Mouse (Mus musculus): ENCODE results near the gene Ugt1a8.
"Not testable (repeated sequence)": the region's sequence is repeated elsewhere in the genome, so short reads cannot be mapped to it uniquely, and the experiment has no call there.

Gene Ugt1a8

DNA sequence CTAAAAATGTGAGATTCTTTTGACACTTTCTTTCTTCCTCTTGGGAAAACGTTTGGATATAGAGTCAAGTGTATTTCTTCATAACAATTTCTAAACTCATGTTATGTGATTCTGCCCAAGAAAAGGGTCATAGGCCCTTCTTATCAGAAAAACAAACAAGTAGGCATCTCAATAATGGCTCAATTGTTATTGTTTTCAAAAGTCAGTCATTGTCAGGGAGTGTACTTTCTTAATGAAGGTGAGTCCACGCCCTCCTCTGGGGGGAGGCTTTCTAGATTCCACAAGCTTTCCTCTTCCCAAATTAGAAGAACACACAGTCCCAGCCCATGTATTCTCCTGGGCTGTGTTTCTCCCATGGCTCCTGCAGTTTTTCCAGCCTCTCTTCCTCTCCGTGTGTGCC lies at the start of gene Ugt1a8:
Gene Ugt1a8 (plus strand): TSS at position 301 of the 400 bp plus-strand sequence.
- no peak for DNase-seq (ENCODE audit: low spot score)

- DNase-seq (ENCODE audit: low spot score), result not testable (repeated sequence)
These were observed 44.6 kb upstream of the Ugt1a8 start for GRCm38 (mm10) chr1:88043044-88043443.

DNA sequence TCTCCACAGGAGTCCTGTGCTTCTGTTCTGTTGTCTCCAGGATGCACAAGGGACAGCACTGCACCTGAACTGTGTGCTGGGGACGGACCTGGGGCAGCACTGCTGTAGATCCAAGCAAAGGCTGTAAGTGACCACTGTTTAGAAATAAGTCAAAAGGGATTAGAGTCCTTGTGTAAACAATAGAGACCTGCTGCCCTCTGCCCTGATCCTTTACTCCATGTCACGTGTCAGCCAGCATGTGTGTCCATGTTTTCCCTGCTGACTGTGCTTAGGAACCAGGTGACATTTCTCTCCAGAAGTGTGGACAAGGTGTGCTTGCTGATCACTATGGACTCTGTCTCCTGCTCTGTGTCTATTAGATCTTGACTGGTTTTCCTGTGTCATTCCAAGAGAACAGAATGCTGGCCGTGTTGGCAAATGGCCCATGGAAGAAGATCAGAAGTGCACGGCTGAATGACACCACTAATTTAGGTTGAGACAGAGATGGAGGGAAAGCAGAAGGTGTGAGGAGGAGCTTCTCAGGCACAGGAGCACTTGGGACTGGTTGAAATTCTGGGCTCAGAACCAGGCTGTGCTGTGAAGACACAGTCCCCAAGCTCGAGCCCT lies 42.7 kb upstream of the Ugt1a8 start:
- DNase-seq (ENCODE audit: low spot score), result not testable (repeated sequence)

DNA sequence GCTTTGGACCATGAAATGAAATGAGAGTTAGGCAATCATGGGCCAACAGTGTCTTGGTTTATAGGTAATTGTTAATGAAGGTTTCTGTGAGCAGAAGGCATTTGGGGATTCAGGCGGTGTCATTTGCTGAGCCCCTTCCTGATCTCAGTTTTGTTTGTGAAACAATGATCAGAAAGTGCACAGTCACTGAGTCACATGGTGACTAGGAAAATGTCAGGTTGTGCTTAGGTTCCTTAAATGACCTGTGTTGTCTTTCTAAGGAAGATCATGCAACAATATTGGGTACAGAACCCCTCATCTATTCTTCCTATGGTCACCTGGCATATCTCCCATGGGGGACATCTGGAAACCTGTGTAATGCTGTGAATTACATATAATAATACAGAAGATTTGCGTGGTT lies 40.2 kb upstream of the Ugt1a8 start:
- DNase-seq (ENCODE audit: low spot score), result not testable (repeated sequence)

GRCm38 (mm10) chr1:88055088-88055487 lies 32.5 kb upstream of the Ugt1a8 start, which contains the start of gene Ugt1a10:
Gene Ugt1a10, plus strand, starts transcription at chr1:88055388.
- no peak for DNase-seq (ENCODE audit: low spot score)

- DNase-seq (ENCODE audit: low spot score), result not testable (repeated sequence)
These were observed 21.0 kb upstream of the Ugt1a8 start for GRCm38 (mm10) chr1:88066472-88067102.

DNA sequence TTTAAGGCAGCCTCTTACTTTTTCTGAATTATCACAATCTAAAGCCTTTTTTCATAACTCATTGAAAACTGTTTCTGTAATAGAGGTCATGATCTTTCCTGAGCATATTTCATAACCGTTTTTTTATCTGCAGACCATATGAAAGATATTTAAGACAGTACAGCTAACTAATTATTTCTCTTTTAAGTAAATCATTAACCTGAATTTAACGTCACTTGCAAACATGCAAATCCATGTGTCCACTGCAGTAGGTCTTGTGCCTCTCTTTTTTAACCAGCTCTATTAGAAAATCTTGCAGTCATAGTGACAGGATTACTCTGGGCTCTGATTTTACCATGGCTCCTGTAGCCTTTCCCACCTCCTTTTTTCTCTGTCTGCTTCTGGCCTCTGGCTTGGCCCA lies 17.1 kb upstream of the Ugt1a8 start, which contains the start of gene Ugt1a9:
Gene Ugt1a9 (plus strand): TSS at position 306 of the 400 bp plus-strand sequence.
- DNase-seq (ENCODE audit: low spot score), result no peak

GRCm38 (mm10) chr1:88070902-88071301 lies 16.7 kb upstream of the Ugt1a8 start:
- no peak for DNase-seq (ENCODE audit: low spot score)

DNA sequence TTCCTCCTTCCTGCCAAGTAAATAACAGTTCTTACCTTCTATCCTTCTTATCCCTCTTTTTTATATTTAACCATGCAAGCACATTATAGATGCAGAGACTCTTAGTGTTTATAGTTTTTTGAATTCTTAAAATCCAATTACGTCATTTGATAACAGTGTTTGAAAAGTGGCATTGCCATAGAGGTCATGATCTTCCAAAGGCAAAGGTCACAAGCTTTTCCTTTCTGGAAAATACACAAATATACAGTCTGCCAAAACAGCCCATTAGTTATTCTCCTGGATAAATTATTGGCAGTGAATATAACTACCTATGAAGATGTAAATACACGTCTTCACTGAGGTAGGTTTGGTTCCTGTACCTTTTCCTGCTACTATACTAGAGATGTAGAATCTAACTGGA lies 13.1 kb upstream of the Ugt1a8 start:
- DNase-seq (ENCODE audit: low spot score), result no peak

GRCm38 (mm10) chr1:88077128-88077527 lies 10.5 kb upstream of the Ugt1a8 start:
- no peak for DNase-seq (ENCODE audit: low spot score)

DNA sequence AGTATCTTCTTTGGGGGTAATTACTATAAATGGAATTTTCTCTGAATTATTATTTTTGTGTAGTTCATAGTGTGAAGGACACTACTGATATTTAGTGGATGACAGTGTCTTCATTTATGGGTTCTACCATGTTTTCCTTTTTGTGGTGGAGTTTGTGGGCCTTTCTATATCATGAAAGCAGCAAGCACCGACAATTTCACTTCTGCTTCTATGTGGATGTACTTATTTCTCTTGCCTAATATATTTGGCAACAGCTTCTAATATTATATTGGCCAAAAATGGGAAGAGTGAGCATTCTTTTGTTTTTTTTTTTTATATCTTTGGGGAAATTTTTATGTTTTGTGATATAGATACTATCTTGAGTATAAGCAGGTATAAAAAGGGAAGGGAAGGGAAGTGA lies 5.9 kb upstream of the Ugt1a8 start:
- DNase-seq (ENCODE audit: low spot score), result no peak

- no peak for DNase-seq (ENCODE audit: low spot score)
These were observed 1.5 kb upstream of the Ugt1a8 start for GRCm38 (mm10) chr1:88086125-88086524.

DNA sequence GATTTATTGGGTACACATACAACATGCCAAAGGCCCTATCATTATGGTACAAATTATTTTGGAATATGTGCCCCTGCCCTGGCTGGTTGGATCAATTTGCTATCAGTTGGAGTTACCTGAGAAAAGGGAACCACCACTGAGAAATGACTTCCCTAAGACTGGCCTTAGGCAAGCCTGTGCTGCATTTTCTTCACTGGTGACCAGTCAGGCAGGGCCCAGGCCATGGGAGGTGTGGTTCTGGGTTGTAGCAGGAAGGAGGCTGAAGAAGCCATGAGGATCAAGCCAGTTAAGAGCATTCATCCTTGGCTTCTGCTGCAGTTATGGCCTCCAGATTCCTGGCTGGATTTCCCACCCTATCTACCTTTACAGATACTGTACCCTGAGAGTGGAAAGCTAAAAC lies 4.7 kb downstream of the Ugt1a8 start:
- no peak for DNase-seq (ENCODE audit: low spot score)

DNA sequence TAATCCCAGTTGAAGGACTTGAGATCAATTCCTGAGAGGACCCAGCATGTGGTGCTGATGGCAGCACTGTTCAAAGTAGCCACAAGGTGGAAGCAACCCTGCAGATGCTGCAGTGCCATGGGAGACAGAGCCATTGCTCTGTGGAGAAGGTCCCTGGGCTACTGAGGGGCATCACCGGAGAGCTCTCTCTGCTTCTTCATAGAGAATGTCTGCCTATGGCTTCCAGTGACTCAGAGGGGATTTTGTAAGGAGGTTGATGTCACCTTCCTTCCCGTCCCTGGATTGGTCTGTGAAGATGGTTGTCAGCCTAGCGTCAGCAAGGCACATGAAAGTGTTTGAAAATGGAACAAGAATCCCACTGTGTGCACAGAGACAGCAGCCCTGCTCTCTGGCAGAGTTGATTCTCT lies 6.7 kb downstream of the Ugt1a8 start:
- DNase-seq (ENCODE audit: low spot score), result peak; percentile 31

GRCm38 (mm10) chr1:88094941-88095492 lies 7.4 kb downstream of the Ugt1a8 start, which contains the start of gene Ugt1a7c:
Gene Ugt1a7c, plus strand, starts transcription at chr1:88095062.
- peak; percentile 32 for DNase-seq (ENCODE audit: low spot score)

DNA sequence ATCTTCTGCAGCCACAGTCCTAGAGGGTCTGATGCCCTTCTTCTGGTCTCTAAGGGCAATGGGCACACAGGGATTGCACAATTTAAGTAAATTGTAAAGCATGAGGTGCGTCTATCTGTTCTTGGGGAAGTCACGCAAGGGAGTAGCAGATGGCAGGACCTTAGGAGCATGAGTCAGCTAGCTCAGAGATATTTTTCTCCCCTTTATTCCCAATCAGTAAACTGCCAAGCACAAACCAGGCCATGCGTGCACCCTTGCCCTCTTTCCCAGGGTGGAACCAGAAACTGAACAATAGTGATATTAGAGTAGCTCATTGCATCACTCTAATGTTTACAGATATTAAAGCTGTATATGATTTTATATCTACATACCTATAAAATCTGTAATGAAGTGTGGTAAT lies 10.9 kb downstream of the Ugt1a8 start:
- DNase-seq (ENCODE audit: low spot score), result not testable (repeated sequence)

- not testable (repeated sequence) for DNase-seq (ENCODE audit: low spot score)
These were observed 12.1 kb downstream of the Ugt1a8 start for GRCm38 (mm10) chr1:88099691-88100090.

GRCm38 (mm10) chr1:88103019-88103418 lies 15.4 kb downstream of the Ugt1a8 start, which contains the start of gene Ugt1a6b:
Gene Ugt1a6b, plus strand, starts transcription at chr1:88103252.
- DNase-seq (ENCODE audit: low spot score), result not testable (repeated sequence)

DNA sequence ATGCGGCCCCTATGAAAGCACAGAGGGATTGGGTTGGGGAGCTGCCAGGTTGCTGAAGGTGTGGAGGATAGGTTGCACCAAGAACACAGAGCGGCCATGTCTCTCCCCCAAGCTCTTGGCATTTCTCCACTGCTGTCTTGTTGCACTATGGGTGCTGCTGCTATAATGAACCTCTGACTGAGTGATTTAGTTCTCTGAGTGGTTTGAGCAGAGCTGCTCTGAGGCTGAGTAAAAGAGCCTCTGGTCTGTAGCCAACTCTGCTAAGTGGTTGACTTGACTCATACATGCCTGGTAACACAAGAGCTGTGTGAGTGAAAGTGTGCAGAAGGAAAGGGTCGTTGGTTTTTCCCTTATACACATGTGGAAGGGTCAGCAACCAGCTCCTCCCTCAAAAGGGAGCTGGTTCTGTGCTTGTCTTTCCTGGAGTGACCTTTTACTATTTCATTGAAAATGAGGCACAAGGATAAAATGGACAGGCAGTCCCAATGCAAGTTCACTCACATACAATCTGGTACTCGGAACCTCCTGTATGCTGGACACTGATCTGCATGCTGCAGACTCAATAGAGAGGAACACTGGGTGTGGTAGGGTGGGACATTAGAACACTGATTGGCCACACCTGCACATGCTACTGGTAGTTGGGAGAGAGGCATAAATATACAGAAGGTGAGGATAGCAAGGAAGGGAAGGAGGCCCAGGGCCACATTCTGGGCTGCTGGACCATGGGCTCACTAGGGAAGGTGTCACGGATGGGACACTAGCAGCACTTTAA lies 16.3 kb downstream of the Ugt1a8 start:
- not testable (repeated sequence) for DNase-seq (ENCODE audit: low spot score)

- no peak for DNase-seq (ENCODE audit: low spot score)
These were observed 17.2 kb downstream of the Ugt1a8 start for GRCm38 (mm10) chr1:88104667-88105430.

DNA sequence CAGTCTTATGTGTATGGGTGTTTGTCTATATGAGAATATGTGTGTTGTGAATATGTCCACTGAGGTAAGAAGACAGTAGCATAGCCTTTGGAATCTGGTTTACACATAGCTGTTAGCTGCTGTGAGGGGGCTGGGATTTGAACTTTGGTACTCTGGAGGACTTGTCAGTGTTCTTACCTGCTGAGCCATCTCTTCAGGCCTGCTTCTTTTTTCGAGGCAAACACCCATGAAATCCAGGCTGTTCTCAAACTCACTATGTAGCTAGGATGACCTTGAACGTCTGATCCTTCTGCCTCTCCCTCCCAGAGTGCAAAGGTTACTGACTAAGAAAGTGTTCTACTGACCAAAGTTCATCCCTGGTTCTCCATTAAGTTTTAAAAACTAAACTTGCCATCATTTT lies 18.0 kb downstream of the Ugt1a8 start:
- no peak for DNase-seq (ENCODE audit: low spot score)
